Mouse (Mus musculus) heart, postnatal 10 days (tissue): Measurements from ENCODE around the gene Eme1. TPM values are rescaled to one million over a fixed set of nuclear protein-coding genes. Genes with fewer than 3 reads are reported as not detected.

ENCODE experiments used
- DNase-seq, 2 experiments: peaks; one replicate each; pipeline ENCODE4 v3.0.0; 2021
- intact Hi-C: fragments of 180-260 bp; cut with DNase I; formaldehyde crosslinking; loops from one replicate; pipeline ENCODE4 v1.15.1; 2025
- total RNA-seq, 2 experiments: library from RNA; stranded (reverse); gene quantifications; 2 replicates each; pipeline ENCODE4 v1.2.3; 2021

The Eme1 gene
- total RNA-seq, 2 experiments from 2014 or later = 1.7 to 1.8 TPM

GRCm38 (mm10) chr11:94601321-94602281 lies 52.2 kb downstream of the Eme1 start, which contains the start of gene Acsf2:
Acsf2 (minus strand) TSS chr11:94601871.
- intact Hi-C loops = no loop called here
- DNase-seq = peak; percentile 90 to 91

- no peak for DNase-seq
- intact Hi-C loops = no loop called here
Measured at GRCm38 (mm10) chr11:94600447-94600846, 53.3 kb downstream of the Eme1 start.

GRCm38 (mm10) chr11:94598437-94599120 lies 55.2 kb downstream of the Eme1 start:
- intact Hi-C loops = loop anchor here (5.0 kb wide), 1 partner anchor 46 kb away; no protein-coding TSS in a partner anchor
- DNase-seq = no peak

- DNase-seq = peak; percentile 63 to 67
Measured at GRCm38 (mm10) chr11:94597319-94597718, 56.4 kb downstream of the Eme1 start.

GRCm38 (mm10) chr11:94596311-94596852 lies 57.4 kb downstream of the Eme1 start:
- DNase-seq = peak in 1 of 2 experiments; percentile 25
- intact Hi-C loops = loop anchor here (5.0 kb wide), 1 partner anchor 44 kb away; no protein-coding TSS in a partner anchor

More at GRCm38 (mm10) chr11:94597319-94597718, 56.4 kb downstream of the Eme1 start:
- intact Hi-C loops = loop anchor here (5.0 kb wide), 1 partner anchor 45 kb away; no protein-coding TSS in a partner anchor

Other genes starting within 250 kb of the Eme1 start
- 10 to 100 TPM; 33.4 to 41.3 TPM for gene Cacna1g, start 179.8 kb downstream of the Eme1 start, total RNA-seq
- gene Spata20, start 167.8 kb downstream of the Eme1 start, total RNA-seq = 1 to 10 TPM in 1 of 2 experiments, under 1 TPM in 1; 0.31 to 1.2 TPM
- gene Epn3, start 154.0 kb downstream of the Eme1 start, total RNA-seq = 10 to 100 TPM; 26.5 to 26.7 TPM
- 1 to 10 TPM; 3.9 to 4.9 TPM for gene Mycbpap, start 132.2 kb downstream of the Eme1 start, total RNA-seq
- 10 to 100 TPM in 1 of 2 experiments, 1 to 10 TPM in 1; 9.8 to 10.2 TPM for gene Rsad1, start 104.7 kb downstream of the Eme1 start, total RNA-seq
- gene Chad, start 88.9 kb downstream of the Eme1 start, total RNA-seq = under 1 TPM; 0.74 TPM
- gene Acsf2, start 52.1 kb downstream of the Eme1 start, total RNA-seq = 10 to 100 TPM; 44.5 to 49.6 TPM
- gene Lrrc59, start 24.2 kb downstream of the Eme1 start, total RNA-seq = 10 to 100 TPM; 60.0 to 63.3 TPM
- gene Mrpl27, start 197 bp downstream of the Eme1 start, total RNA-seq = 10 to 100 TPM; 76.6 to 77.1 TPM
- 10 to 100 TPM; 17.1 to 18.6 TPM for gene Xylt2, start 23.6 kb upstream of the Eme1 start, total RNA-seq
- gene Gm11541, start 50.5 kb upstream of the Eme1 start, total RNA-seq = not detected
- gene Cdc34b, start 87.8 kb upstream of the Eme1 start, total RNA-seq = 1 to 10 TPM; 1.1 to 1.4 TPM
- not detected for gene Tmem92, start 128.7 kb upstream of the Eme1 start, total RNA-seq